Mouse (Mus musculus) neural tube, embryonic 14.5 days (tissue): Measurements from ENCODE around the gene Fosl2. TPM values are rescaled to one million over a fixed set of nuclear protein-coding genes. Genes with fewer than 3 reads are reported as not detected.
A peak's percentile ranks its signal among the peaks of the same experiment; 100 is the strongest.

ENCODE experiments used
- ATAC-seq: fragments of 200-750 bp; cut with Nextera tagmentation; 2 replicates; pipeline ENCODE4 v1.8.0; 2017; ENCODE audit warnings: low read depth, mild to moderate bottlenecking, moderate TSS enrichment, moderate library complexity
- H3K27ac ChIP-seq: fragments of 300-500 bp; sonication (generic); 2 replicates; pipeline ENCODE4 v1.5.1; 2014; ENCODE audit warnings: low read depth, mild to moderate bottlenecking, control low read depth, low read length, moderate library complexity, mixed read lengths
- H3K27me3 ChIP-seq: fragments of 300-500 bp; sonication (generic); 2 replicates; pipeline ENCODE4 v1.6.1; 2014; ENCODE audit warnings: low read length; ENCODE audit not compliant: control insufficient read depth, insufficient read depth
- H3K36me3 ChIP-seq: fragments of 300-500 bp; sonication (generic); 2 replicates; pipeline ENCODE4 v1.6.1; 2014; ENCODE audit warnings: low read length, mixed read lengths; ENCODE audit not compliant: control insufficient read depth, insufficient read depth
- H3K4me1 ChIP-seq: fragments of 300-500 bp; sonication (generic); 2 replicates; pipeline ENCODE4 v1.6.1; 2014; ENCODE audit warnings: low read length; ENCODE audit not compliant: control insufficient read depth, insufficient read depth
- H3K4me2 ChIP-seq: fragments of 300-500 bp; sonication (generic); 2 replicates; pipeline ENCODE4 v1.6.1; 2014; ENCODE audit warnings: mild to moderate bottlenecking, low read depth, low read length, control low read depth
- H3K4me3 ChIP-seq: fragments of 300-500 bp; sonication (generic); 2 replicates; pipeline ENCODE4 v1.5.1; 2014; ENCODE audit warnings: low read depth, low read length, control low read depth, mixed read lengths
- H3K9ac ChIP-seq: fragments of 300-500 bp; sonication (generic); replicated peaks from 2 replicates; pipeline ENCODE4 v1.6.1; 2014; ENCODE audit warnings: low read depth, mild to moderate bottlenecking, control low read depth, low read length, mixed read lengths
- H3K9me3 ChIP-seq: fragments of 300-500 bp; sonication (generic); 2 replicates; pipeline ENCODE4 v1.6.1; 2016; ENCODE audit warnings: low read length; ENCODE audit not compliant: control insufficient read depth
- WGBS: fragments of 180-500 bp; shearing (Covaris S2); extraction: QIAGEN DNeasy Blood & Tissue Kit; methylation state at CpG from one replicate; pipeline ENCODE4 v1.1.7; 2014; 5-methylcytosine and 5-hydroxymethylcytosine counted together
- polyA plus RNA-seq: library from polyadenylated mRNA; unstranded; fragments of >200 nt; fragmentation: Nextera tagmentation; extraction: Ambion mirVana; gene quantifications from 2 replicates; pipeline ENCODE4 v1.2.1, GENCODE M21; 2014

Fosl2 gene
- polyA plus RNA-seq, 1 experiment from 2014 or later = 0.58 TPM

GRCm38 (mm10) chr5:32127226-32127625 is 8.4 kb upstream of the Fosl2 start:
- no peak overlapping the region for H3K4me2 ChIP-seq
- H3K27ac ChIP-seq = no peak overlapping the region
- H3K9me3 ChIP-seq = no peaks in the 10 kb centered on the region
- ATAC-seq = no peak
- no peaks in the 10 kb centered on the region for H3K36me3 ChIP-seq
- H3K4me1 ChIP-seq = no peaks in the 10 kb centered on the region
- H3K9ac ChIP-seq = no peak overlapping the region
- peaks cover 5% of the 10 kb centered on the region; the same call in 1 of the 2 replicates for H3K27me3 ChIP-seq
- no peak overlapping the region for H3K4me3 ChIP-seq
- 58% methylated on average over 3 of the region's 3 CpGs for WGBS

- Histone ChIP-seq H3K27ac (no peak overlapping the region), H3K4me1 (0 out of 2 replicates have a peak, but pooled peaks cover 4% of the 10 kb centered on the region), H3K4me2 (no peak overlapping the region), H3K4me3 (no peak overlapping the region), H3K9ac (no peak overlapping the region), H3K27me3 (peaks cover 11% of the 10 kb centered on the region; the same call in 1 of the 2 replicates), H3K9me3 (no peaks in the 10 kb centered on the region), H3K36me3 (no peaks in the 10 kb centered on the region)
- no peak for ATAC-seq
- WGBS = 55% methylated on average over 3 of the region's 3 CpGs
Measured at GRCm38 (mm10) chr5:32127927-32128326, 7.7 kb upstream of the Fosl2 start.

GRCm38 (mm10) chr5:32132971-32133501 is 2.6 kb upstream of the Fosl2 start:
- Histone ChIP-seq H3K9me3 (no peaks in the 10 kb centered on the region), H3K36me3 (no peaks in the 10 kb centered on the region), H3K27ac (peak overlapping the region; percentile 19; the same call in 1 of the 2 replicates), H3K4me3 (peak overlapping the region; percentile 45), H3K4me2 (peak overlapping the region; percentile 77), H3K4me1 (peaks cover 10% of the 10 kb centered on the region; the same call in 1 of the 2 replicates), H3K27me3 (peaks cover 34% of the 10 kb centered on the region), H3K9ac (peak overlapping the region; percentile 61)
- peak; percentile 22 for ATAC-seq
- under 1% methylated on average over 41 of the region's 48 CpGs for WGBS

GRCm38 (mm10) chr5:32133549-32134004 is 2.0 kb upstream of the Fosl2 start:
- H3K9me3 ChIP-seq = no peaks in the 10 kb centered on the region
- peak overlapping the region; percentile 45 for H3K4me3 ChIP-seq
- peaks cover 39% of the 10 kb centered on the region for H3K27me3 ChIP-seq
- 0 out of 2 replicates have a peak, but pooled peaks have one; percentile 18 for ATAC-seq
- peak overlapping the region; percentile 77 for H3K4me2 ChIP-seq
- H3K9ac ChIP-seq = peak overlapping the region; percentile 61
- H3K36me3 ChIP-seq = no peaks in the 10 kb centered on the region
- under 1% methylated on average over 20 of the region's 20 CpGs for WGBS
- peaks cover 10% of the 10 kb centered on the region; the same call in 1 of the 2 replicates for H3K4me1 ChIP-seq
- peak overlapping the region; percentile 19; the same call in 1 of the 2 replicates for H3K27ac ChIP-seq

GRCm38 (mm10) chr5:32134051-32134732 is 1.4 kb upstream of the Fosl2 start:
- H3K27me3 ChIP-seq = peaks cover 39% of the 10 kb centered on the region
- no peaks in the 10 kb centered on the region for H3K36me3 ChIP-seq
- H3K27ac ChIP-seq = no peak overlapping the region
- H3K4me3 ChIP-seq = peak overlapping the region; percentile 58
- H3K4me1 ChIP-seq = peaks cover 10% of the 10 kb centered on the region; the same call in 1 of the 2 replicates
- no peak for ATAC-seq
- H3K9me3 ChIP-seq = no peaks in the 10 kb centered on the region
- peak overlapping the region; percentile 77 for H3K4me2 ChIP-seq
- no peak overlapping the region; the same call in 1 of the 2 replicates for H3K9ac ChIP-seq
- 2% methylated on average over 21 of the region's 21 CpGs for WGBS

GRCm38 (mm10) chr5:32134903-32135335 is 682 bp upstream of the Fosl2 start:
- Histone ChIP-seq H3K9ac (peak overlapping the region; percentile 68), H3K27ac (peak overlapping the region; percentile 52), H3K27me3 (peaks cover 39% of the 10 kb centered on the region), H3K9me3 (no peaks in the 10 kb centered on the region), H3K36me3 (no peaks in the 10 kb centered on the region), H3K4me2 (peak overlapping the region; percentile 77), H3K4me1 (peaks cover 10% of the 10 kb centered on the region; the same call in 1 of the 2 replicates), H3K4me3 (peak overlapping the region; percentile 58)
- 1% methylated on average over 48 of the region's 54 CpGs for WGBS
- peak; percentile 75 for ATAC-seq

- no peaks in the 10 kb centered on the region for H3K9me3 ChIP-seq
- H3K4me2 ChIP-seq = peak overlapping the region; percentile 77
- H3K4me3 ChIP-seq = peak overlapping the region; percentile 58
- H3K9ac ChIP-seq = peak overlapping the region; percentile 68
- H3K4me1 ChIP-seq = peaks cover 10% of the 10 kb centered on the region; the same call in 1 of the 2 replicates
- H3K27ac ChIP-seq = peak overlapping the region; percentile 41; the same call in 1 of the 2 replicates
- WGBS = under 1% methylated on average over 62 of the region's 63 CpGs
- H3K27me3 ChIP-seq = peaks cover 39% of the 10 kb centered on the region
- H3K36me3 ChIP-seq = no peaks in the 10 kb centered on the region
- ATAC-seq = no peak
Measured at GRCm38 (mm10) chr5:32136301-32136863, 781 bp downstream of the Fosl2 start.

GRCm38 (mm10) chr5:32137106-32137522 is 1.5 kb downstream of the Fosl2 start:
- no peaks in the 10 kb centered on the region for H3K9me3 ChIP-seq
- peak overlapping the region; percentile 77; the same call in 1 of the 2 replicates for H3K4me2 ChIP-seq
- no peak overlapping the region for H3K9ac ChIP-seq
- 4% methylated on average over 12 of the region's 12 CpGs for WGBS
- H3K4me3 ChIP-seq = peak overlapping the region; percentile 58
- H3K4me1 ChIP-seq = peaks cover 10% of the 10 kb centered on the region; the same call in 1 of the 2 replicates
- no peaks in the 10 kb centered on the region for H3K36me3 ChIP-seq
- no peak for ATAC-seq
- no peak overlapping the region for H3K27ac ChIP-seq
- H3K27me3 ChIP-seq = peaks cover 35% of the 10 kb centered on the region
